Mouse (Mus musculus): Measurements from ENCODE around the gene Mboat7. TPM values are rescaled to one million over a fixed set of nuclear protein-coding genes. Genes with fewer than 3 reads are reported as not detected.

The Mboat7 gene
- polyA plus RNA-seq, 1 experiment: 103 TPM

DNA sequence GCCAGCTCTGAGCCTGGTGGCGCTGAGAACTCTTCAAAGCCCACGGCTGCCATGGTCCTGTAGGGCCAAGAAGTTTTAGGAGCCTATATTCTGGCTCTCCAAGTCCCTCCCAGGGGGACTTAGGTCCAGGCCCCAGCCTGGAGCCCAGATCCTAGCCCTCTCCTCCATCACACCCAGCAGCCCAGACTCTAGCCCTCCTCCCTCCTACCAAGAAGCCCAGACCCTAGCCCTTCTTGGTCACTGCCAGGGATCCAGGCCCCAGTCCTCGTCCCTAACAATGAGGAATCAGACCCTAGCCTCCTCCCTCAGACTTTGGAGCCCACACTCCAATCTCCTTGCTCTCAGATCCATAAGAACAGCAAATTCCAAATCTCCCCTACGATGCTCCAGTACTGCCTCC, 64.3 kb downstream of the Mboat7 start:
- TF ChIP-seq CTCF (IDR thresholded peaks at IDR 0.05; ENCODE audit: borderline replicate concordance, extremely low read depth, insufficient read depth, insufficient read length) (no peak), POLR2A (IDR thresholded peaks at IDR 0.05; ENCODE audit: borderline replicate concordance, extremely low read depth, insufficient read depth, insufficient read length, poor library complexity, severe bottlenecking) (no peak)
- DNase-seq (ENCODE audit: low read depth): no peak

Other genes with a start within 250 kb of the Mboat7 start
- 0.10 TPM in 1 of 2 replicates, not detected in the other for gene Tarm1, start 190.9 kb downstream of the Mboat7 start, polyA plus RNA-seq (2012; rRNA removed)
- gene Oscar, start 77.4 kb downstream of the Mboat7 start, polyA plus RNA-seq (2012; rRNA removed): 1.7 and 1.8 TPM in 2 replicates
- 198 and 266 TPM in 2 replicates for gene Ndufa3, start 76.2 kb downstream of the Mboat7 start, polyA plus RNA-seq (2012; rRNA removed)
- gene Tfpt, start 63.6 kb downstream of the Mboat7 start, polyA plus RNA-seq (2012; rRNA removed): 26.1 and 27.6 TPM in 2 replicates
- 68.2 and 70.7 TPM in 2 replicates for gene Prpf31, start 63.5 kb downstream of the Mboat7 start, polyA plus RNA-seq (2012; rRNA removed)
- 64.9 and 80.1 TPM in 2 replicates for gene Cnot3, start 48.3 kb downstream of the Mboat7 start, polyA plus RNA-seq (2012; rRNA removed)
- 6.6 and 8.6 TPM in 2 replicates for gene Leng1, start 27.7 kb downstream of the Mboat7 start, polyA plus RNA-seq (2012; rRNA removed)
- gene Tmc4, start 16.0 kb downstream of the Mboat7 start, polyA plus RNA-seq (2012; rRNA removed): 13.7 and 14.1 TPM in 2 replicates
- gene Tsen34, start 660 bp downstream of the Mboat7 start, polyA plus RNA-seq (2012; rRNA removed): 190 and 235 TPM in 2 replicates
- gene Rps9, start 10.5 kb upstream of the Mboat7 start, polyA plus RNA-seq (2012; rRNA removed): 2,419 and 2,655 TPM in 2 replicates
- gene Pirb, start 26.9 kb upstream of the Mboat7 start, polyA plus RNA-seq (2012; rRNA removed): 0.18 and 0.34 TPM in 2 replicates
- 0.03 TPM in 1 of 2 replicates, not detected in the other for gene Gm15448, start 132.2 kb upstream of the Mboat7 start, polyA plus RNA-seq (2012; rRNA removed)
- gene Pira2, start 151.5 kb upstream of the Mboat7 start, polyA plus RNA-seq (2012; rRNA removed): not detected in 2 replicates
- gene Gm14548, start 204.6 kb upstream of the Mboat7 start, polyA plus RNA-seq (2012; rRNA removed): not detected in 2 replicates
- 0.04 TPM in 1 of 2 replicates, not detected in the other for gene Lilra6, start 222.0 kb upstream of the Mboat7 start, polyA plus RNA-seq (2012; rRNA removed)

Data from brain, embryonic 14.5 days (tissue).